Mouse (Mus musculus): ENCODE measurements around the gene 6430531B16Rik.

- TF ChIP-seq CTCF (IDR thresholded peaks at IDR 0.05; ENCODE audit: low read depth) (no peak), EP300 (IDR thresholded peaks at IDR 0.05; ENCODE audit: low read depth) (no peak)
Observed at GRCm38 (mm10) chr7:139955505-139955904, 23.1 kb downstream of the 6430531B16Rik start.
